Mouse (Mus musculus): ENCODE results near the gene Naa40. TPM values are rescaled to one million over a fixed set of nuclear protein-coding genes. Genes with fewer than 3 reads are reported as not detected.

Naa40 gene
- polyA plus RNA-seq, 1 experiment, result 16.8 TPM

DNA sequence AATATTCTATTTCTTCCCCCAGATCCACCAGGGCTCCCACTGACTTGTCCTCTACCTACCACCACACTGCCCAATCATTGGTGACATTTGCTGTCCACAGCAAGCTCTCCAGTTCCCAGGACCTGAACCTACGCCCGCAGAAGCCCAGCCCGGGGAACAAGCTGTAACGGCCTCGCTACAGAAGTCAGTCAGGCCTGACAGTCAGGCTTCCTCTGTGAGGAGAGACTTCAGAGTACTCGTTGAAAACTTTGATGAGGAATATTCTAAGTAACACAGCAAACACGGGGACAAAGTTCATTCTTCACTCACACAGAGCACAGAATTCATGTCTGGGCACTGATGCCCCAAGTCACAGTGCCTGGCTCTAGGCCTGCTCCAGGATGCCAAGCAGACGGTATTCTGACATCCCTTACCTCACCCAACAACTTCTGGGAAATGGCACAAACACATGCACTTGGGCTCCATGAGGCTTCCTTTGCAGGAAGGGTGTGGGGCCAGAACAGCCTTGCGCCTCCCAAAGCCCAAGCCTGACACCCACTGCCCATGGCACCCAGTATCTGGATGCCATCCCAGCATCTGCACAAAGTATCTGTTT is 15.8 kb downstream of the Naa40 start:
- TF ChIP-seq FOSL1 (IDR thresholded peaks at IDR 0.05; ENCODE audit: insufficient read depth, low read length, poor library complexity, severe bottlenecking) (no peak), CEBPB (IDR thresholded peaks at IDR 0.05; ENCODE audit: low read depth) (no peak), MYOG (IDR thresholded peaks at IDR 0.05; ENCODE audit: control insufficient read depth, extremely low read depth, insufficient read length) (no peak), MAX (IDR thresholded peaks at IDR 0.05) (no peak), MYOD1 (IDR thresholded peaks at IDR 0.05; ENCODE audit: control insufficient read depth, insufficient read length, low read depth) (no peak), USF1 (IDR thresholded peaks at IDR 0.05; ENCODE audit: low read depth) (no peak), CTCF (IDR thresholded peaks at IDR 0.05; ENCODE audit: control insufficient read depth, insufficient read depth, insufficient read length) (no peak)
- Histone ChIP-seq H3K79me2 (ENCODE audit: control insufficient read depth, insufficient read depth) (no peaks in the 10 kb centered on the region), H3K27me3 (ENCODE audit: control insufficient read depth, insufficient read depth, insufficient read length) (no peaks in the 10 kb centered on the region), H3ac (ENCODE audit: control insufficient read depth, insufficient read length, low read depth) (no peak overlapping the region), H3K4me3 (ENCODE audit: insufficient read depth, poor library complexity, severe bottlenecking) (no peak overlapping the region), H3K79me3 (ENCODE audit: low read depth) (no peaks in the 10 kb centered on the region), H3K36me3 (ENCODE audit: control insufficient read depth, insufficient read depth) (peaks cover 46% of the 10 kb centered on the region)

DNA sequence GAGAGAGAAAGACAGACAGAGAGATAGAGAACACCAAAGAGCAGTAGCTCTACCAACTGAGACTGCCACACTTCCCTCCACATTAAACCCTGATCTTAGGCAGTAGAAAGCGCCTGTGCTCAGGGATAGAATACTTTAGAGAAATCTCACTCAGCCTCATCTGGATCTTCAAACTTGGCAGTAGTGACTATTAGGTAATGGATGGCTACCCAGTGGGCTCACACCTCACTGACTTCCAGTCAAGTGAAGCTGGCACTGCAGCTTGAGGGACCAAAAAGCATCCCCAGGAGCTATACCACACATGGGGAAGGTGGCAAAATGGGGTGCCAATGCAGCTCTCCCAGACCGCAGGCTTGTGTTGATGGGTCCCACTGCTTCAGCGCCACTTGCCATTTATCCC is 16.7 kb downstream of the Naa40 start:
- no peak overlapping the region for H3K4me3 ChIP-seq (ENCODE audit: insufficient read depth, poor library complexity, severe bottlenecking)
- no peaks in the 10 kb centered on the region for H3K79me2 ChIP-seq (ENCODE audit: control insufficient read depth, insufficient read depth)
- H3K27me3 ChIP-seq (ENCODE audit: control insufficient read depth, insufficient read depth, insufficient read length), result no peaks in the 10 kb centered on the region
- H3K36me3 ChIP-seq (ENCODE audit: control insufficient read depth, insufficient read depth), result peaks cover 36% of the 10 kb centered on the region
- H3K79me3 ChIP-seq (ENCODE audit: low read depth), result no peaks in the 10 kb centered on the region
- TF ChIP-seq MYOG (IDR thresholded peaks at IDR 0.05; ENCODE audit: control insufficient read depth, extremely low read depth, insufficient read length) (no peak), FOSL1 (IDR thresholded peaks at IDR 0.05; ENCODE audit: insufficient read depth, low read length, poor library complexity, severe bottlenecking) (no peak), USF1 (IDR thresholded peaks at IDR 0.05; ENCODE audit: low read depth) (no peak), MYOD1 (IDR thresholded peaks at IDR 0.05; ENCODE audit: control insufficient read depth, insufficient read length, low read depth) (no peak), MAX (IDR thresholded peaks at IDR 0.05) (no peak), CEBPB (IDR thresholded peaks at IDR 0.05; ENCODE audit: low read depth) (no peak), CTCF (IDR thresholded peaks at IDR 0.05; ENCODE audit: control insufficient read depth, insufficient read depth, insufficient read length) (no peak)
- H3ac ChIP-seq (ENCODE audit: control insufficient read depth, insufficient read length, low read depth), result no peak overlapping the region

- Histone ChIP-seq H3K4me3 (ENCODE audit: insufficient read depth, poor library complexity, severe bottlenecking) (no peak overlapping the region), H3ac (ENCODE audit: control insufficient read depth, insufficient read length, low read depth) (no peak overlapping the region), H3K79me3 (ENCODE audit: low read depth) (no peaks in the 10 kb centered on the region), H3K27me3 (ENCODE audit: control insufficient read depth, insufficient read depth, insufficient read length) (no peaks in the 10 kb centered on the region), H3K36me3 (ENCODE audit: control insufficient read depth, insufficient read depth) (peaks cover 32% of the 10 kb centered on the region), H3K79me2 (ENCODE audit: control insufficient read depth, insufficient read depth) (no peaks in the 10 kb centered on the region)
- no peak for TF ChIP-seq MAX (IDR thresholded peaks at IDR 0.05)
- no peak for TF ChIP-seq MYOG (IDR thresholded peaks at IDR 0.05; ENCODE audit: control insufficient read depth, extremely low read depth, insufficient read length)
- no peak for TF ChIP-seq FOSL1 (IDR thresholded peaks at IDR 0.05; ENCODE audit: insufficient read depth, low read length, poor library complexity, severe bottlenecking)
- no peak for TF ChIP-seq USF1 (IDR thresholded peaks at IDR 0.05; ENCODE audit: low read depth)
- TF ChIP-seq CTCF (IDR thresholded peaks at IDR 0.05; ENCODE audit: control insufficient read depth, insufficient read depth, insufficient read length), result no peak
- TF ChIP-seq CEBPB (IDR thresholded peaks at IDR 0.05; ENCODE audit: low read depth), result no peak
- no peak for TF ChIP-seq MYOD1 (IDR thresholded peaks at IDR 0.05; ENCODE audit: control insufficient read depth, insufficient read length, low read depth)
Measured at GRCm38 (mm10) chr19:7223488-7223887, 17.5 kb downstream of the Naa40 start.

DNA sequence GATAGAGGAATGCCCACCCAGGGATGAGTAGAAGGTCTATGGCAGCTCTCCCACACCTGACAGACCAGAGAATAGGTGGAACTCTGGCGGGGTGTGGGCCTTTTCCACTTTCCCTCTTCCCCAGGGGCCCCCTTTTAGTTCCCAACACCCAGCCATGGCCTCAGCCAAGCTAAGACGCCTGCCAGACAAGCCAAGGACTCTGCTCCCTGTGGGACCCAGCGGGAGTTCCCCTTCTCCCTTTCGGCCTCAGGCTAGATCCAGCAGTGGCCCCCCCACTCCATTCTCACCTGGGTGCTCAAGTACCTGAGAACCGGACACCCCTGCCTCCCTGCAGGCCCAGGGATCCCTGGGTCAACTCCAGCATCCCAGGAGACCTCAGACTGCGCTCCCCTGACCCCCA is 18.8 kb downstream of the Naa40 start:
- Histone ChIP-seq H3K36me3 (ENCODE audit: control insufficient read depth, insufficient read depth) (peaks cover 19% of the 10 kb centered on the region), H3K79me3 (ENCODE audit: low read depth) (peaks cover 1% of the 10 kb centered on the region), H3K27me3 (ENCODE audit: control insufficient read depth, insufficient read depth, insufficient read length) (no peaks in the 10 kb centered on the region), H3ac (ENCODE audit: control insufficient read depth, insufficient read length, low read depth) (no peak overlapping the region), H3K79me2 (ENCODE audit: control insufficient read depth, insufficient read depth) (peaks cover 2% of the 10 kb centered on the region), H3K4me3 (ENCODE audit: insufficient read depth, poor library complexity, severe bottlenecking) (no peak overlapping the region)
- TF ChIP-seq FOSL1 (IDR thresholded peaks at IDR 0.05; ENCODE audit: insufficient read depth, low read length, poor library complexity, severe bottlenecking) (no peak), MAX (IDR thresholded peaks at IDR 0.05) (no peak), MYOG (IDR thresholded peaks at IDR 0.05; ENCODE audit: control insufficient read depth, extremely low read depth, insufficient read length) (no peak), USF1 (IDR thresholded peaks at IDR 0.05; ENCODE audit: low read depth) (no peak), CTCF (IDR thresholded peaks at IDR 0.05; ENCODE audit: control insufficient read depth, insufficient read depth, insufficient read length) (no peak), CEBPB (IDR thresholded peaks at IDR 0.05; ENCODE audit: low read depth) (no peak), MYOD1 (IDR thresholded peaks at IDR 0.05; ENCODE audit: control insufficient read depth, insufficient read length, low read depth) (no peak)

- TF ChIP-seq CTCF (IDR thresholded peaks at IDR 0.05; ENCODE audit: control insufficient read depth, insufficient read depth, insufficient read length), result no peak
- no peak for TF ChIP-seq MYOG (IDR thresholded peaks at IDR 0.05; ENCODE audit: control insufficient read depth, extremely low read depth, insufficient read length)
- no peak for TF ChIP-seq CEBPB (IDR thresholded peaks at IDR 0.05; ENCODE audit: low read depth)
- peaks cover 34% of the 10 kb centered on the region for H3K79me3 ChIP-seq (ENCODE audit: low read depth)
- no peaks in the 10 kb centered on the region for H3K27me3 ChIP-seq (ENCODE audit: control insufficient read depth, insufficient read depth, insufficient read length)
- no peak overlapping the region for H3ac ChIP-seq (ENCODE audit: control insufficient read depth, insufficient read length, low read depth)
- H3K4me3 ChIP-seq (ENCODE audit: insufficient read depth, poor library complexity, severe bottlenecking), result no peak overlapping the region
- peaks cover 36% of the 10 kb centered on the region for H3K79me2 ChIP-seq (ENCODE audit: control insufficient read depth, insufficient read depth)
- peaks cover 26% of the 10 kb centered on the region for H3K36me3 ChIP-seq (ENCODE audit: control insufficient read depth, insufficient read depth)
Measured at GRCm38 (mm10) chr19:7218753-7219152, 22.2 kb downstream of the Naa40 start.

- Histone ChIP-seq H3K79me3 (ENCODE audit: low read depth) (peaks cover 42% of the 10 kb centered on the region), H3K4me3 (ENCODE audit: insufficient read depth, poor library complexity, severe bottlenecking) (peak overlapping the region; percentile 11), H3K27me3 (ENCODE audit: control insufficient read depth, insufficient read depth, insufficient read length) (no peaks in the 10 kb centered on the region), H3K79me2 (ENCODE audit: control insufficient read depth, insufficient read depth) (peaks cover 45% of the 10 kb centered on the region), H3ac (ENCODE audit: control insufficient read depth, insufficient read length, low read depth) (peak overlapping the region; percentile 49), H3K36me3 (ENCODE audit: control insufficient read depth, insufficient read depth) (peaks cover 34% of the 10 kb centered on the region)
- TF ChIP-seq USF1 (IDR thresholded peaks at IDR 0.05; ENCODE audit: low read depth), result no peak
- no peak for TF ChIP-seq CTCF (IDR thresholded peaks at IDR 0.05; ENCODE audit: control insufficient read depth, insufficient read depth, insufficient read length)
- no peak for TF ChIP-seq MAX (IDR thresholded peaks at IDR 0.05)
- TF ChIP-seq FOSL1 (IDR thresholded peaks at IDR 0.05; ENCODE audit: insufficient read depth, low read length, poor library complexity, severe bottlenecking), result no peak
Measured at GRCm38 (mm10) chr19:7217926-7218267, 23.1 kb downstream of the Naa40 start.

Measured in C2C12 (cell line).